In the genomic region with DNA sequence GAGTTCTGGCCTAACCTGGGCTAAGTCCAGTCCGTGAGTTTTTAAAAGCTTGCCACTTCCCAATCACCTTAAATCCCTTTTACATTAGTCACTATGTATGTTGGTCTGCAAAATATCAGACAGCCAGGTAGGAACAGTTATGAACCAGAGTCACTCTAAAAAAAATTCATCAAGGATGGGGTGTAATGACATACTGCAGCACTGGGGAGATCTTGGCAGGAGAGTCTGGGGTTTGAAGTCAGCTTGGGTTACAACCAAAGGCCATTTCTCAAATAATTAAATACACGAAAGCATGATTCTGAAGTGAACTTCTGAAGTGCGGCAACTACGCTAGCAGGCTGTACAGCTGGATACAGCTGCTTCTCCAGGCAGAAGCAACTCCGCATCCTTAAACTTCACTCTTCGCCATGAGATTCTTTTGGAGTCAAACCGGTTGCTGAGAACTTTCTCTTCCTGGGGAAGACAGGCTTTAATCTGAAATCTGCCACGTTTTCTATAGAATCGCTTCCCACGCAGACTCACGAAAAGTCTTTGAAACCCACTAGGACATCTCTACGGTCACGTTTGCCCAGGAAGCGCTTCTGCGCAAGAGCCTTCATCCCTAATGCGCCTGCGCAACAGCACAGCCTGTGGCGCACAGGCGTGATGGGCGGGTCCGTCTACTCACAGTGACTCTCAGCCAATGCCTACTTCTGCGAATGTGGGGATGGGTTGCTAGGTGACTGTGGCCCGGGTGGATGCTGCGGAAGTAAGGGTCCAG, we compare ENCODE assay signal across 8 mouse cellular contexts. TPM values are rescaled to one million over a fixed set of nuclear protein-coding genes. Genes with fewer than 3 reads are reported as not detected.
DNase-seq lines count a peak whose midpoint lies in the region; ATAC-seq and TF ChIP-seq lines count a peak whose summit lies in the region.

No protein-coding gene starts in this region.

- H3K27me3 ChIP-seq in forebrain, embryonic 13.5 days: peaks cover 5% of the 10 kb centered on the region; the same call in 1 of the 2 replicates
- H3K27me3 ChIP-seq in liver, embryonic 16.5 days (ENCODE audit: control insufficient read depth, insufficient read depth, low read depth, low read length): no peaks in the 10 kb centered on the region
- no peaks in the 10 kb centered on the region for H3K27me3 ChIP-seq in neural tube, embryonic 12.5 days (replicated peaks)
- no peaks in the 10 kb centered on the region for H3K27me3 ChIP-seq in stomach, postnatal 0 days (ENCODE audit: control insufficient read depth, insufficient read depth, low read length)

- TF ChIP-seq CTCF in stomach, postnatal 0 days (IDR thresholded peaks at IDR 0.05; ENCODE audit: low read depth): no peak

- no peaks in the 10 kb centered on the region for H3K9me3 ChIP-seq in forebrain, embryonic 13.5 days (replicated peaks)
- H3K9me3 ChIP-seq in liver, embryonic 16.5 days (replicated peaks; ENCODE audit: control insufficient read depth, low read length): no peaks in the 10 kb centered on the region
- H3K9me3 ChIP-seq in neural tube, embryonic 12.5 days: no peaks in the 10 kb centered on the region
- H3K9me3 ChIP-seq in stomach, postnatal 0 days (ENCODE audit: control insufficient read depth, low read length): no peaks in the 10 kb centered on the region

- 7% methylated on average over 24 of the region's 24 CpGs for WGBS in forebrain, embryonic 13.5 days
- 9% methylated on average over 24 of the region's 24 CpGs for WGBS in liver, embryonic 16.5 days (ENCODE audit: insufficient replicate concordance)
- WGBS in neural tube, embryonic 12.5 days: 9% methylated on average over 24 of the region's 24 CpGs
- WGBS in stomach, postnatal 0 days: 4% methylated on average over 24 of the region's 24 CpGs

- DNase-seq in ES-CJ7 (ENCODE audit: low read depth, low spot score): peak; percentile 98
- DNase-seq in heart, postnatal 10 days: peak; percentile 91
- peak; percentile 88 to 93 for DNase-seq in kidney, postnatal 4 days
- peak; percentile 88 for DNase-seq in stomach, postnatal 0 days (ENCODE audit: low spot score)

- H3K4me2 ChIP-seq in forebrain, embryonic 13.5 days: peak overlapping the region; percentile 75
- peak overlapping the region; percentile 63 for H3K4me2 ChIP-seq in liver, embryonic 16.5 days (ENCODE audit: low read depth, low read length)
- H3K4me2 ChIP-seq in neural tube, embryonic 12.5 days (replicated peaks): peak overlapping the region; percentile 58
- H3K4me2 ChIP-seq in stomach, postnatal 0 days (replicated peaks; ENCODE audit: low read depth): peak overlapping the region; percentile 61

- no peaks in the 10 kb centered on the region for H3K36me3 ChIP-seq in forebrain, embryonic 13.5 days (ENCODE audit: poor library complexity, severe bottlenecking)
- no peaks in the 10 kb centered on the region for H3K36me3 ChIP-seq in liver, embryonic 16.5 days (ENCODE audit: control insufficient read depth, insufficient read depth)
- H3K36me3 ChIP-seq in neural tube, embryonic 12.5 days: no peaks in the 10 kb centered on the region
- H3K36me3 ChIP-seq in stomach, postnatal 0 days (ENCODE audit: control insufficient read depth, insufficient read depth, low read length): no peaks in the 10 kb centered on the region

- TF ChIP-seq EP300 in stomach, postnatal 0 days (optimal IDR thresholded peaks at IDR 0.05): no peak

- peaks cover 10% of the 10 kb centered on the region for H3K4me1 ChIP-seq in forebrain, embryonic 13.5 days
- peaks cover 15% of the 10 kb centered on the region for H3K4me1 ChIP-seq in liver, embryonic 16.5 days (ENCODE audit: control insufficient read depth, low read depth, low read length)
- peaks cover 3% of the 10 kb centered on the region for H3K4me1 ChIP-seq in neural tube, embryonic 12.5 days
- no peaks in the 10 kb centered on the region for H3K4me1 ChIP-seq in stomach, postnatal 0 days (replicated peaks; ENCODE audit: control insufficient read depth, insufficient read depth)

- H3K9ac ChIP-seq in forebrain, embryonic 13.5 days: peak overlapping the region; percentile 61
- peak overlapping the region; percentile 24; the same call in 1 of the 2 replicates for H3K9ac ChIP-seq in liver, embryonic 16.5 days (ENCODE audit: low read depth, low read length)
- peak overlapping the region; percentile 2; the same call in 1 of the 2 replicates for H3K9ac ChIP-seq in neural tube, embryonic 12.5 days
- peak overlapping the region; percentile 43; the same call in 1 of the 2 replicates for H3K9ac ChIP-seq in stomach, postnatal 0 days (ENCODE audit: low read length)

- peak overlapping the region; percentile 43 for H3K4me3 ChIP-seq in forebrain, embryonic 13.5 days
- H3K4me3 ChIP-seq in liver, embryonic 16.5 days (ENCODE audit: low read depth, low read length): peak overlapping the region; percentile 46
- peak overlapping the region; percentile 18 for H3K4me3 ChIP-seq in neural tube, embryonic 12.5 days
- peak overlapping the region; percentile 34 for H3K4me3 ChIP-seq in stomach, postnatal 0 days (ENCODE audit: low read depth, low read length)

- no peak overlapping the region; the same call in 1 of the 2 replicates for H3K27ac ChIP-seq in forebrain, embryonic 13.5 days
- H3K27ac ChIP-seq in liver, embryonic 16.5 days (ENCODE audit: low read length): peak overlapping the region; percentile 35; the same call in 1 of the 2 replicates
- no peak overlapping the region for H3K27ac ChIP-seq in neural tube, embryonic 12.5 days
- peak overlapping the region; percentile 71 for H3K27ac ChIP-seq in stomach, postnatal 0 days (replicated peaks)

- peak; percentile 95 for ATAC-seq in cerebellum, adult (ENCODE audit: insufficient number of reproducible peaks, low FRiP score, low TSS enrichment)
- ATAC-seq in forebrain, embryonic 13.5 days: peak; percentile 100
- ATAC-seq in liver, embryonic 16.5 days (ENCODE audit: low read depth): peak; percentile 94
- ATAC-seq in neural tube, embryonic 12.5 days (ENCODE audit: low FRiP score, low read depth): peak; percentile 98
- ATAC-seq in stomach, postnatal 0 days (ENCODE audit: low FRiP score, low TSS enrichment): peak; percentile 91

- intact Hi-C loops in heart, postnatal 10 days (cut with DNase I): no loop called here

RNA-seq across cellular contexts. Expression of a gene that starts 11.4 kb away (rescaled TPM):
- 14.7 TPM in 2 replicates for polyA plus RNA-seq in forebrain, embryonic 13.5 days (2015; fragmentation: Nextera tagmentation; extraction: Ambion mirVana)
- total RNA-seq in heart, postnatal 10 days (2021): 10 to 100 TPM; 38.5 to 41.1 TPM
- 13.9 and 14.5 TPM in 2 replicates for polyA plus RNA-seq in liver, embryonic 16.5 days (2015; fragmentation: Nextera tagmentation; extraction: Ambion mirVana)
- polyA plus RNA-seq in neural tube, embryonic 12.5 days (2016; fragmentation: Nextera tagmentation; extraction: Ambion mirVana): 24.8 and 25.6 TPM in 2 replicates
- 14.4 TPM in 2 replicates for polyA plus RNA-seq in stomach, postnatal 0 days (2015; fragmentation: Nextera tagmentation; extraction: Ambion mirVana)

RNA-seq across cellular contexts. Expression of a gene that starts 11.8 kb away (rescaled TPM):
- not detected in 2 replicates for polyA plus RNA-seq in forebrain, embryonic 13.5 days (2015; fragmentation: Nextera tagmentation; extraction: Ambion mirVana)
- under 1 TPM; 0.48 to 0.79 TPM for total RNA-seq in heart, postnatal 10 days (2021)
- polyA plus RNA-seq in liver, embryonic 16.5 days (2015; fragmentation: Nextera tagmentation; extraction: Ambion mirVana): 25.9 and 28.3 TPM in 2 replicates
- not detected in 2 replicates for polyA plus RNA-seq in neural tube, embryonic 12.5 days (2016; fragmentation: Nextera tagmentation; extraction: Ambion mirVana)
- 0.13 and 0.34 TPM in 2 replicates for polyA plus RNA-seq in stomach, postnatal 0 days (2015; fragmentation: Nextera tagmentation; extraction: Ambion mirVana)

RNA-seq across cellular contexts. Expression of a gene that starts 49.2 kb away (rescaled TPM):
- polyA plus RNA-seq in forebrain, embryonic 13.5 days (2015; fragmentation: Nextera tagmentation; extraction: Ambion mirVana): 0.21 and 2.8 TPM in 2 replicates
- total RNA-seq in heart, postnatal 10 days (2021): 1 to 10 TPM in 1 of 2 experiments, under 1 TPM in 1; 0.19 to 3.1 TPM
- polyA plus RNA-seq in liver, embryonic 16.5 days (2015; fragmentation: Nextera tagmentation; extraction: Ambion mirVana): not detected in 2 replicates
- polyA plus RNA-seq in neural tube, embryonic 12.5 days (2016; fragmentation: Nextera tagmentation; extraction: Ambion mirVana): 1.2 TPM in 1 of 2 replicates, not detected in the other
- polyA plus RNA-seq in stomach, postnatal 0 days (2015; fragmentation: Nextera tagmentation; extraction: Ambion mirVana): not detected in 2 replicates

RNA-seq across cellular contexts. Expression of a gene that starts 56.1 kb away (rescaled TPM):
- 4.6 and 4.7 TPM in 2 replicates for polyA plus RNA-seq in forebrain, embryonic 13.5 days (2015; fragmentation: Nextera tagmentation; extraction: Ambion mirVana)
- 10 to 100 TPM; 17.6 to 18.0 TPM for total RNA-seq in heart, postnatal 10 days (2021)
- 2.5 and 2.6 TPM in 2 replicates for polyA plus RNA-seq in liver, embryonic 16.5 days (2015; fragmentation: Nextera tagmentation; extraction: Ambion mirVana)
- 5.5 and 7.3 TPM in 2 replicates for polyA plus RNA-seq in neural tube, embryonic 12.5 days (2016; fragmentation: Nextera tagmentation; extraction: Ambion mirVana)
- 2.9 and 3.1 TPM in 2 replicates for polyA plus RNA-seq in stomach, postnatal 0 days (2015; fragmentation: Nextera tagmentation; extraction: Ambion mirVana)

RNA-seq across cellular contexts. Expression of a gene that starts 58.8 kb away (rescaled TPM):
- 14.7 and 15.6 TPM in 2 replicates for polyA plus RNA-seq in forebrain, embryonic 13.5 days (2015; fragmentation: Nextera tagmentation; extraction: Ambion mirVana)
- 10 to 100 TPM; 10.5 to 12.4 TPM for total RNA-seq in heart, postnatal 10 days (2021)
- polyA plus RNA-seq in liver, embryonic 16.5 days (2015; fragmentation: Nextera tagmentation; extraction: Ambion mirVana): 9.5 and 10.4 TPM in 2 replicates
- polyA plus RNA-seq in neural tube, embryonic 12.5 days (2016; fragmentation: Nextera tagmentation; extraction: Ambion mirVana): 23.1 and 23.9 TPM in 2 replicates
- 9.8 and 10.8 TPM in 2 replicates for polyA plus RNA-seq in stomach, postnatal 0 days (2015; fragmentation: Nextera tagmentation; extraction: Ambion mirVana)

Comparison
In these comparisons a context has a peak if more than half of its experiments do, and no peak if none do; other contexts are left out.
1. H3K27ac ChIP-seq: peak in liver, embryonic 16.5 days (single experiment) and stomach, postnatal 0 days (single experiment); none in forebrain, embryonic 13.5 days (single experiment) and neural tube, embryonic 12.5 days (single experiment).
2. H3K9ac ChIP-seq: peak in every context shown above with its lines; median percentile 61 in forebrain, embryonic 13.5 days; 43 in stomach, postnatal 0 days; 24 in liver, embryonic 16.5 days; 2 in neural tube, embryonic 12.5 days.
3. RNA of a gene that starts 11.8 kb away (polyA plus RNA-seq): 25.9 to 28.3 TPM in liver, embryonic 16.5 days; 0.13 to 0.34 TPM in stomach, postnatal 0 days, not detected in forebrain, embryonic 13.5 days and not detected in neural tube, embryonic 12.5 days; every median in the first group is over 10 times any median in the second.
4. Peak in every context shown above with its lines, with median percentiles within 50 percentile points of each other: DNase-seq, ATAC-seq, H3K4me2 ChIP-seq and H3K4me3 ChIP-seq.